Mouse (Mus musculus): Measurements from ENCODE around the gene Ppp1r14c.

DNA sequence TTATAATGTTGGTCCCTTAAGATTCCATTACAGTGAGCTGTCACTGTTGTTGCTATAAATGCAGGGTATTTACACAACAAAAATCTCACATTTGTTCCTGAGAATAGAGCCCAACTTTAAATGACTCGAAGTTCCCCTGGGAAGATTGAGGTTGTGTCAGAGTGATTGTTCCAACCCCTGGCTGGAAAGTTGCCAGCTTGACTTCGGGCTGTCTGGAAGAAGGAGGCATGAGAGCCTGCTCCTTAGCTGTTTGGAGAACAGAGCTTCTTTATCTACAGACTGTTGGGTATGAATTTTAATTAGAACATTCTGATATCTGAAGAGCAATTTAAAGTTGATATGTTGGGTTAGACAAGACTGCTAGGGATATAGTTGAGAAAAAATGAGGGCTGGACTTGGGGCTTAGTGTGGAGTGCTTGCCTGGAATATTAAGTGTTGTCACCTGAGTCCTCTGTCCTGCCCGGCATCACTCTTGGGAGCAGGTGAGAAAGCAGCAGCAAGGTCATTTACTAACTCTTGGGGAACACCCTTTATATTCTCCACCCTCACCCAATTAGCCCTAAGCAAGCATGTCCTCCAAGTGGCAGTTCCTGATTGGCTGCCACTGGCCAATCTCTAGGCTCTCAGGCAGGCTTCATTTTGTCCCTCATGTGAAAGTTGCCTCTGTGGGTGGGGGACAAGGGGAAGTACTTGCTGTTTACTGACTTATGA lies 62.0 kb downstream of the Ppp1r14c start:
- no peak for TF ChIP-seq CTCF (IDR thresholded peaks at IDR 0.05)
- TF ChIP-seq POLR2A (IDR thresholded peaks at IDR 0.05; ENCODE audit: insufficient read depth, low read depth, low read length) = no peak
